ENCODE assay signal across 17 mouse cellular contexts in the genomic region with DNA sequence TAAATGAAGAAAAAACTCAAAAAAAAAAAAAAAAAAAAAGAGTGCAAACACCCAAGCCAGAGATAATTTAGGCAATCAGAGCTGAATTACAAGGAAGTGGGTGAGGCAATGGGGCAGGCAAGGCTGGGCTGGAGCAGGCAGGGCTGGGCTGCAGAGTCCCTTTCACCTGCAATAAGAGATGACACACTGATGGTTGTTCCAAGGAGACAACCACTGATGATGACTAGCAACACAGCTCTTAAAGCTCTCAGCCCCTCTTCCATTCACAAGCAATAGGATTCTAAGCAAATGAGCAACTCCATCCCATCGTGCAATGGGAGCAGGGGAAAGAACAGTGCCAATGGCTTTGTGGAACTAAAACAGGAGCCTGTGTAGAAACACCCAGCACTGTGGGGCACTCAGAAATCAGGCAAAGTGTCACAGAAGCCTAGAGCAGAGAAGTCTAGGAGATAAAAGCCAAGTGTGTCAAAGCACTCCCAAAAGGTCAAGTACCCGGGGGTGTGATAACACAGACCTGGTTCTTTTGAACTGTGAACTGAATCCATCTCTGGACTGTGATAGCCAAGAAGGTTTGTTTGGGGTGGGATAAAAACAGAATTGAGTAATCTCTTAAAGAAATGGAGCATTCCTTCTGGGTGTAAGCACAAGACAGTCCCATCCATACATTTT. TPM values are rescaled to one million over a fixed set of nuclear protein-coding genes. Genes with fewer than 3 reads are reported as not detected.
DNase-seq lines count a peak whose midpoint lies in the region; ATAC-seq and TF ChIP-seq lines count a peak whose summit lies in the region.
"Had no signal": no experiment of that assay in that cellular context is flagged by ENCODE, and none has a peak within 500 bp of the region (broad histone marks: within the 10 kb centered on the region; RNA-seq: fewer than 3 reads in every experiment).

No protein-coding gene starts in this region.

- H3K9ac ChIP-seq in liver, adult 2 months (ENCODE audit: low read depth, low read length) = peak overlapping the region; percentile 7

- no peak for TF ChIP-seq POLR2A in liver, adult 2 months (IDR thresholded peaks at IDR 0.05; ENCODE audit: extremely low read depth, insufficient read depth, low read length)

- H3K4me3 ChIP-seq in liver, adult 2 months (ENCODE audit: insufficient read depth, low read depth, low read length) = no peak overlapping the region

- 14% methylated on average over 2 of the region's 2 CpGs for WGBS in liver, adult 2 months

- no peaks in the 10 kb centered on the region for H3K27me3 ChIP-seq in liver, adult 2 months (ENCODE audit: control insufficient read depth, insufficient read depth, low read length)

- peak; percentile 1 for DNase-seq in cerebellum, adult 9-11 months
- peak; percentile 97 for DNase-seq in liver, adult 2 months (ENCODE audit: extremely low read depth, low read depth, low spot score)
- DNase-seq in liver = no peak
- DNase-seq in adipocyte (ENCODE audit: low spot score) = peak; percentile 73
- DNase-seq in ovary, adult 18-20 months (ENCODE audit: low spot score) = no peak
- DNase-seq in kidney, adult 18-20 months = no peak
- DNase-seq: B cell, adult 2 months; cerebellum, adult 11 months; cerebellum, postnatal 25 days; gastrocnemius, postnatal 14 days; kidney, postnatal 25 days; layer of hippocampus, adult 9-11 months had no signal

- peaks cover 43% of the 10 kb centered on the region for H3K4me1 ChIP-seq in liver, adult 2 months (ENCODE audit: control insufficient read depth, insufficient read depth, low read length)

- H3K27ac ChIP-seq in liver, adult 2 months (replicated peaks; ENCODE audit: insufficient read depth, low read depth, low read length) = peak overlapping the region; percentile 63

- no peak for TF ChIP-seq CTCF in liver, adult 2 months (IDR thresholded peaks at IDR 0.05; ENCODE audit: low read depth, low read length)

- no peaks in the 10 kb centered on the region for H3K79me2 ChIP-seq in liver, adult 2 months (ENCODE audit: control insufficient read depth, insufficient read depth, low read length)

- ATAC-seq in cerebellum, adult (ENCODE audit: insufficient number of reproducible peaks, low FRiP score, low TSS enrichment) = no peak
- peak; percentile 74; the same call in 1 of the 2 replicates for ATAC-seq in megakaryocyte, adult 5-6 weeks (ENCODE audit: poor library complexity, severe bottlenecking)
- ATAC-seq: inflammation-experienced regulatory T-cells, adult 6 months; midbrain, embryonic 16.5 days had no signal

- H3K36me3 ChIP-seq in liver, adult 2 months (ENCODE audit: control insufficient read depth, insufficient read depth, low read length) = peaks cover 74% of the 10 kb centered on the region

RNA-seq across cellular contexts. Expression of gene Podn, which starts 30.9 kb away (rescaled TPM):
- total RNA-seq in liver, adult 2 months (2014; rRNA removed) = 1.9 and 2.7 TPM in 2 replicates
- polyA plus RNA-seq in liver, adult 2 months (2012; rRNA removed) = 2.9 and 3.8 TPM in 2 replicates
- total RNA-seq in megakaryocyte, adult 5-6 weeks (2015) = not detected in 2 replicates
- not detected in 2 replicates for total RNA-seq in megakaryocyte, adult 5-6 weeks (2017)
- total RNA-seq: megakaryocyte-erythroid progenitor cell, adult 5-6 weeks had no signal
- polyA plus RNA-seq: inflammation-experienced regulatory T-cells, adult 6 months had no signal

Comparison
In these comparisons a context has a peak if more than half of its experiments do, and no peak if none do; other contexts are left out.
1. DNase-seq: peak in cerebellum, adult 9-11 months (single experiment), liver, adult 2 months (single experiment) and adipocyte (single experiment); none in liver (single experiment), ovary, adult 18-20 months (single experiment) and kidney, adult 18-20 months (single experiment).